Mouse (Mus musculus) layer of hippocampus, adult 2 months (tissue): ENCODE results near the gene Gm572. TPM values are rescaled to one million over a fixed set of nuclear protein-coding genes. Genes with fewer than 3 reads are reported as not detected.
A peak's percentile ranks its signal among the peaks of the same experiment; 100 is the strongest.

Source experiments
- DNase-seq, 2 experiments: peaks; one replicate each; pipeline ENCODE4 v3.0.0; 2022; ENCODE audit warnings: low spot score in 2 of 2
- H3K27ac ChIP-seq: fragments of 200-600 bp; 2 replicates; pipeline ENCODE4 v1.8.1; 2022
- H3K4me3 ChIP-seq: fragments of 200-600 bp; 2 replicates; pipeline ENCODE4 v1.8.1; 2022; ENCODE audit warnings: mild to moderate bottlenecking
- CTCF ChIP-seq: fragments of 200-600 bp; conservative IDR thresholded peaks from 2 replicates; pipeline ENCODE4 v1.8.1; 2022; ENCODE audit warnings: antibody characterized with exemption, mild to moderate bottlenecking, moderate library complexity
- total RNA-seq, 2 experiments: library from RNA; stranded (reverse); gene quantifications; 2 replicates each; pipeline ENCODE4 v1.2.3; 2021

The Gm572 gene
- total RNA-seq, 2 experiments from 2014 or later, result not detected

DNA sequence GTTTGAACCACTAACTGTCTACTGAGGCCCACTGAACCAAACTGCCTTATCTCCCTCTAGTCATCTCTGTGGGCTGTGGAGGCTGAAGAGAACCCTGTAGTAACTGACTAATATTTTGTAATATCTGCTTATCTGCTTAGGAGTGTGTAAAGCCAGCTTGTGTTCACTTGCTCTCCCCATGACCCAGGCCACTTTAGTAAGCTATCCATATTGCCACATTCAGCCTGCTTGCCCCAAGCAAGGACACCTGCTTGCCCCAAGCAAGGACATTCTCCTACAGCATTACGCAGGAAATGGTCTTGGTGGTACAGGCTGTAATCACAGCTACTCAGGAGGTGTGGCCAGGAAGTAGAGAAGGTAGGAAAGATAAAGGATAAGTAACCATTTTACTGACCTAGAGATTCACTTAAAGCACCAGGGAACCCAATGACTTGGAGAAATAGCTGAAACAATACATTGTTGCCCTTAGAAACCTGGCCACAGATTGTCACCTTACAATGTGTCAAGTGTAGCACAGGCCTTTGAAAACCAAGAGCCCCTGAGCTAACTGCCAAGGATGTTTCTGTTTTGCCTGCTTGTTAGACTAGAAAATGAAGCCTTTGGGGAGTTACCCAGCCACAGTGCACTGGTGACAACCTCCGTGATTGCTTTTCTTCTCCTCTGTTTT lies 9.6 kb upstream of the Gm572 start:
- no peak overlapping the region for H3K27ac ChIP-seq
- H3K4me3 ChIP-seq, result no peak overlapping the region
- no peak for TF ChIP-seq CTCF
- no peak for DNase-seq

GRCm38 (mm10) chr4:148635309-148635708 lies 7.8 kb upstream of the Gm572 start:
- Histone ChIP-seq H3K27ac (no peak overlapping the region), H3K4me3 (no peak overlapping the region)
- TF ChIP-seq CTCF, result no peak
- DNase-seq, result no peak

GRCm38 (mm10) chr4:148638302-148638701 lies 4.8 kb upstream of the Gm572 start:
- Histone ChIP-seq H3K27ac (no peak overlapping the region), H3K4me3 (no peak overlapping the region)
- no peak for DNase-seq
- TF ChIP-seq CTCF, result no peak

DNA sequence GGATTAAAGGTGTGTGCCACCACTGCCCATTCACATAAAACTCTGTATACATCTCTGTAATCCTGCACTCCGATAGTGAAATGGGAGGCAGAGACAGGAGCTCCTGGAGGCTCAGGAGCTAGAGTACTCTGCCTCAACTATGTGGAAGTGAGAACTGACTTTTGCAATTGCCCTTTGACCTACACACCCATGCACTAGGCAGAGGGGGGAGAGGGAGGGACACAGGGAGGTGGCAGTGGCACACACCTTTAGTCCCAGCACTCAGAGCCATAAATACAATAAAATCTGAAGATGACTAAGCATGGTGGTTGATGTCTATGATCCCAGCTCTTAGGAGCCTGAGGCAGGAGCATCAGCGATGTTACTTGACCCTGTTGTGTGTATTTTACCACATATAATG lies 3.7 kb upstream of the Gm572 start:
- no peak for TF ChIP-seq CTCF
- Histone ChIP-seq H3K4me3 (no peak overlapping the region), H3K27ac (no peak overlapping the region)
- DNase-seq, result no peak

DNA sequence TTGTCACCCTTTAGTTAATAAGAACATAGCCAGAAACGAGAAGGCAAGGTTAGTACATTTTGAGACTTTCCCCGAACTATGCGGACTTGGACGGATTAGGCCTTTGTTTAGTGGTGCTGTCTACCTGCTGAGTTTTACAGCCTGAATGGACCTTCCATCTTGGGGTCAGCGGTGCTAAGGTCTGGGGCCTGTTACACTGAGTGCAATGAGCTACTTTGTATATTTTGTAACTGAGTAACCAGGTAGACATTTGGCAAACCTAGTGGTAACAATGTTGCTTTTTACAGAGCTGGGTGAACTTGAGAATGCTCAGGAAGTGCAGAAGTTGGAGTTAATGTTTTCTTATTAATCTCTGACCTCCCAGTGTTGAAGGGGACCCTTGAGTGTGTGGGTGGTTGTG lies 2.0 kb upstream of the Gm572 start:
- DNase-seq, result no peak
- TF ChIP-seq CTCF, result no peak

DNA sequence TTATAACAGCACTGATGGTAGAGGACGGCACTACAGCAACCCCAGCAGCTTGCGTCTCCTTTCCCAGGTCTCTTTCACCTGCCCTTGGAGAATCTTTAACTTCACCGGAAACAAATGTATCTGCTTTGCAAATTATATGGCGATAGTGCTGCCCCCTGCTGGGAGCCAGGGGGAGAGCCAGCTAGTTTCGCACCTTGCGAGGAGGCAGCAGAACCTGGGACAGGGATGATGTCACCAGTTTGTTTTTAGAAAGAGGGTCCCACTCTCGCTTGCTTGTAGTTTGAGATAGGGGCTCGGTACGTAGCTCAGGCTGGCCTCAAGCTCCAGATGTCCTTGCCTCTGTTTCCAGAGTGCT lies 1.0 kb downstream of the Gm572 start:
- Histone ChIP-seq H3K27ac (no peak overlapping the region), H3K4me3 (peak overlapping the region; percentile 44)
- peak; percentile 96 for TF ChIP-seq CTCF
- DNase-seq, result peak; percentile 29 to 79

More for the DNA sequence above, 2.0 kb upstream of the Gm572 start:
- no peak overlapping the region for H3K27ac ChIP-seq
- H3K4me3 ChIP-seq, result no peak overlapping the region

GRCm38 (mm10) chr4:148644926-148645325 lies 1.8 kb downstream of the Gm572 start:
- no peak overlapping the region for H3K4me3 ChIP-seq
- no peak for TF ChIP-seq CTCF
- no peak overlapping the region for H3K27ac ChIP-seq
- DNase-seq, result no peak

DNA sequence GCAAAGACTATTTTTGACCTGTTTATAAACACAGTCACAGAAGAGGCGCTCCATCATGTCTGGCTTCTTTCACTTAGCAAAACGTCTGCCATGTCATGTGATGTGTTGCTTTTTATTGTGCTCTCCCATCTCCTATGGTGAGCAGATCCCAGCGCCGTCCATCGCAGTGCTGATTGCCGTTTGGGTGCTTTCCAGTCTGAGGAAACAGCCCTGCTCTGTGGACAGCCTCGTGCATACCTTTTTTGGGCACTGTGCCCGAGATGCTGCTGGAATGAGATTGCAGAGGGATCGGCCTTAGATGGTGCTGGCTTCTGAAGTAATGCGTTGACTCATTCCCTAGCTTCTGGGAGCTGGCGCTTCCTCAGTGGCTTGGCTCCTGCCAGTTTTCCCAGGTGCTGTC lies 3.5 kb downstream of the Gm572 start:
- no peak overlapping the region for H3K4me3 ChIP-seq

GRCm38 (mm10) chr4:148649309-148649708 lies 6.2 kb downstream of the Gm572 start:
- H3K27ac ChIP-seq, result no peak overlapping the region
- no peak for DNase-seq
- peak; percentile 68 for TF ChIP-seq CTCF
- H3K4me3 ChIP-seq, result no peak overlapping the region

More for the DNA sequence above, 3.5 kb downstream of the Gm572 start:
- no peak for TF ChIP-seq CTCF
- no peak overlapping the region for H3K27ac ChIP-seq
- DNase-seq, result no peak

- Histone ChIP-seq H3K4me3 (no peak overlapping the region), H3K27ac (no peak overlapping the region)
- TF ChIP-seq CTCF, result no peak
- DNase-seq, result no peak
Measured at GRCm38 (mm10) chr4:148651045-148651444, 7.9 kb downstream of the Gm572 start.

DNA sequence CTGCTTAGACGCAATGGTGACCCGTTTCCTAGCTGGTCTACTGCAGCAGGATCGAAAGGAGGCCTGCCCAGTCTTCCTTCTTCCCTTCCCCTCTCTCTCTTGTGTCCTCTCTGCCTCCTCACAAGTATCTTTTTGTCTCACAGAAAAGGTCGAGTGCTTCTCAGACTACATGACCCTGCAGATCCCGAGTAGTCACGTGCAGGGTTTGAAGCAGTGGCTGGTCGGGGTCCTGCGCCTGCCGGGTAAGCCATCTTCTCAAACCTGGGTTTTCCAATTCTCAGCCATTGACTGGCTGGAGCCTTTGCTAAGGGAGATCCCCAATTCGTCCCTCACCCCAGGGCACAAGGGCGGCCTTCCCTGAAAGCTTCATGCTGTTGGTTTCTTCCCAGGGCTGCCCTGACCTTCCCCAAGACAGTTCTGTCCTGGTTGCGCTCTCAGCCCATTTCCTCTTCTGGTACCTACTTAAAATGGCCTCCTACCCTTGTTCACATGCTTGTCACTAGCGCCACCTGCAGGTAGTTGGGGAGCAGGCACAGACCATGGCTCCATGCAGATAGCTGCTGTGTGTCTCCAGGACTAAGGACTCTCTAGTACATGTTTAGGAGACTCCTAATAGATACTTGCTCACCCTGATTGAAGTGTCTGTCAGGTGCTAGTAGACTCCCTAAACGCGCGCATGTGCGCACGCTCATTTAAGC lies 11.7 kb downstream of the Gm572 start:
- H3K4me3 ChIP-seq, result no peak overlapping the region
- peak; percentile 62 for TF ChIP-seq CTCF
- no peak overlapping the region for H3K27ac ChIP-seq
- DNase-seq, result no peak

DNA sequence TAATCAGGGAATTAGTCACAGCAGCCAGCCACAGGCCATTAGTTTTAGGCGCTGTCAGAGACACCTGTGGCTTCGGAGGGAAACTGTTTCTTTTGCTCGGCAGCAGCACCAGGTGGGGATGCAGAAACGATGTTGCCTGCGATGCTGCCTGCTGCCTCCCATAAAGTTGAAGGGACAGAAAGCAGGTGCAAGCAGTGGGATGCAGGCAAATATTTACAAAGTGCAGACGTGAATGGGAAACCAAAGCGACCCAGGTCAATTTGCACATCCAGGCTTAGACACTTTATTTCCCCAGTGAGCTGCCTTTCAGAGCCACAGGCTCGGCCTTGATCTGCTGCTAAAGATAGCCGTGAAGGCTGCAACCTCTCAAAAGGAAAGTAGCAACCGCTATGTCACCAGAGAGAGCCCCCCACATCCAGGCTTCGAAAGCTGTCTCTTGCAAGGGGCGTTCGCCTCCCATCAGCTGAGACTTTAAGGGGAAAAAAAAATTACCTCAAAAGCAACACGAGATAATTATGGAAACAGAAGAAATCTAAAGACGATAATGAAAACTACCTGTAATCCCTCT lies 13.7 kb downstream of the Gm572 start:
- no peak for DNase-seq
- Histone ChIP-seq H3K4me3 (no peak overlapping the region), H3K27ac (no peak overlapping the region)
- TF ChIP-seq CTCF, result no peak

GRCm38 (mm10) chr4:148657776-148658175 lies 14.7 kb downstream of the Gm572 start:
- no peak for DNase-seq
- H3K27ac ChIP-seq, result no peak overlapping the region
- TF ChIP-seq CTCF, result no peak

DNA sequence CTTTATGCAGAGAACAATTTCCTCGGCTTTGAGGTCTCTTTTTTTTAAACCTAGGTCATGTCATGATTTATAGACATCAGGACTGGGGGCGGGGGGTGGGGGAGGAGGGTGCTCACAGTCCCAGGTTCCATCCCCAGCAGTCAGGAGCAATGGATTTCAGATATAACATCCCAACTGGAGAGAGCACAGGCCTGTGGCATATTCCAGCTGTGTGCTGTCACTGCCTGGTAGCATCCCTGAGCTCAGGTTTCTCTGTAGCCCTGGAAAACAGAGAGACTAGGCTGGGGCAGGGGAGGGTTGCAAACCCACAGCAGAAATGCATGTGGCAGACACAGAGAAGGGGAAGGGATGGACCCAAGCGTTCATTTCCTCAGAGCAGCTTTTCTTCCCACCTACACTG lies 17.1 kb downstream of the Gm572 start:
- no peak for TF ChIP-seq CTCF
- H3K27ac ChIP-seq, result no peak overlapping the region
- no peak for DNase-seq
- no peak overlapping the region for H3K4me3 ChIP-seq

More at GRCm38 (mm10) chr4:148657776-148658175, 14.7 kb downstream of the Gm572 start:
- H3K4me3 ChIP-seq, result no peak overlapping the region
